Mouse (Mus musculus) retina, postnatal 1 day (tissue): ENCODE data around the gene Krt2.

ENCODE experiments used
- DNase-seq: peaks from one replicate; pipeline ENCODE4 v3.0.0-alpha.2; 2012

Gene Krt2

GRCm38 (mm10) chr15:101817875-101818274 lies at the start of gene Krt2:
Gene Krt2 (minus strand): TSS chr15:101818169.
- DNase-seq, result no peak

GRCm38 (mm10) chr15:101866754-101867153 lies 48.8 kb upstream of the Krt2 start:
- DNase-seq, result no peak

DNA sequence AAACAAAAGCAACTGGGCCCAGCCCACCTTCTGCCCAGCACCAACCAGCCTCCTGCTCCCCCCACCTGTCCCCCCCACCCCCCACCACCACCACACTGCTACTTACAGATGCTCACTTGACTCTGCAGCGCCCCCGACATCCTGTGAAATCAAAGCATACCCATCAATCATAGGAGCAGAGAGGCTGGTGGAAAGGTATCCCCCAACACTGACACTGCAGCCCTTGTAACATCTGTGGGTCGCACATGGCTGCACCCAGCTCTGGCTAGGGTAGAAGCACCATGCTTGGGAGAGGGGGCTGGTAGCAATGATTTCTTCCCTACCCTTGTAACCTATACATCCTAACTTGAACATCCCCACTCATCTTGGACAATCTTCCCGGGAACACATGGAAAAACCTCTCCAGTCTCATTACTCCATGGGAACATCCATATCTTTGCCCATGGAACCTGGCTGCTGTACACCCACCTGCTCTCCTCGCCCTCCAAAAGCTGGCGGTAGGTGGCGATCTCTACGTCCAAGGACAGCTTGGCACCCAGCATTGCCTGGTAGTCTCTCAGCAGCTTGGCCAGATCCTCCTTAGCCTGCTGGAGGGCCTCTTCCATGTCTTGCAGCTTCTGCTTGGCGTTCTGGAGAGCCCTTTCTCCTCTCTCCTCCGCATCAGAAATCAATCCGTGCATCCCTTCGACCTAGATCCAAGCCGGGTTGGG lies 42.6 kb upstream of the Krt2 start:
- DNase-seq, result peak; percentile 27

- peak; percentile 65 for DNase-seq
Measured at GRCm38 (mm10) chr15:101859735-101860170, 41.8 kb upstream of the Krt2 start.

- peak; percentile 50 for DNase-seq
Measured at GRCm38 (mm10) chr15:101858673-101859425, 40.9 kb upstream of the Krt2 start.

- DNase-seq, result peak; percentile 72
Measured at GRCm38 (mm10) chr15:101856696-101857095, 38.7 kb upstream of the Krt2 start.

- peak; percentile 29 for DNase-seq
Measured at GRCm38 (mm10) chr15:101855732-101856131, 37.8 kb upstream of the Krt2 start.

DNA sequence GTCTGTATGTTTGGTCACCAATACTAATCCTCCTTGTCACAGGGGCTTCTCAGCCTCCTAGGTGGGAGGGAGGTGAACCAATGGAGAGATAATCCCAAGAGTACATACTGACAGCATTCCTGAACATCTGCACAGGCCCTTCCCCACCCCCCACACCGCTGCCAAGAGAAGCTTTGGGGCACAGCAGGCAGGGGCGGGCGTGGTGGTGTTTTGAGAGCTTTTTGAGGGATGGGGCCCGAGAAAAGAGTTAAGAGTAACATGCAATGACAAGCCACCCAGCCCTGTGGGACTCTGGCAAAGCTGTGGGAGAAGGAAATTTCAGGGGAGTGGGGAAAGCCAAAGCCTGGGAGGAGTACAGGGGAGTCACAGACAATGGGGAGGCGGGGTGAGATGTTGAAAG lies 36.3 kb upstream of the Krt2 start:
- DNase-seq, result peak; percentile 9

- peak; percentile 79 for DNase-seq
Measured at GRCm38 (mm10) chr15:101852571-101852970, 34.6 kb upstream of the Krt2 start.

- no peak for DNase-seq
Measured at GRCm38 (mm10) chr15:101850694-101851093, 32.7 kb upstream of the Krt2 start, which contains the start of gene Krt1. Gene Krt1 (minus strand): TSS chr15:101850794.

DNA sequence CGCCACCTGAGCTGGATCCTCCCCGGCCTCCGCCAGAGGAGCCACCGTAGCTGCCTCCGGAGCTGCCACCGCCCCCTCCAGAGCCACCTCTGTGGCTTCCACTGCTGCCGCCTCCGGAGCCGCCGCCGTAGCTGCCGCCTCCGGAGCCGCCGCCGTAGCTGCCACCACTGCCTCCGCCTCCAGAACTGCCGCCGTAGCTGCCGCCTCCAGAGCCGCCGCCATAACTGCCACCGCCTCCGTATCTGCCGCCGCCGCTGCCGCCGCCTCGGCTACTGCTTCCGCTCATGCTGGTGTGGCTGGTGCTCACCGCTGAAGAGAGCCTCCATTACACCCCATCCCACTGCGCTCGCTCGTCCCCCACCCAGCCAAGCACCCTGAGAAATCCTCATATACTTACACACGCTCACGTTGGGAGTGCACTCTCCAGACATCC lies 28.0 kb upstream of the Krt2 start:
- DNase-seq, result peak; percentile 72

GRCm38 (mm10) chr15:101843192-101843591 lies 25.2 kb upstream of the Krt2 start:
- no peak for DNase-seq

GRCm38 (mm10) chr15:101834784-101835328 lies 16.9 kb upstream of the Krt2 start:
- no peak for DNase-seq

GRCm38 (mm10) chr15:101833131-101833530 lies 15.2 kb upstream of the Krt2 start:
- DNase-seq, result no peak

DNA sequence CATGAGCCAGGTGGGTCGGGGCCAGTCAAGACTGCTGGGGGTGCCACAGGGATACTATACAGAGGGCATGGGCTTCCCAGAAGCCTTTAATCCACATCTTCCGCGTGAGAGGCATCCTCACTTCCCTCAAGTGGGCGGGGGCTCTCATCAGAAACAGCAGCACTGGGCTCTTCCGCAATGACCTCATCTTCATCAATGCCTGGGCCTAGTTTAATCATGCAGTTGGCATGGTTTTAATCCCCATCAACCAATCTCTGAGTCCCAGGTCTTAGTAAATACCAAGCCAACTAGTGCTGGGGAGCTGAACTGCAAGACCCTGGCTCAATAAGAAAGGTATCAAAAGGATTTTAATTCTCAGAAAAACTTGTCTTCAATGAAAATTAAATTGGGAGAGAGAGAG lies 11.5 kb upstream of the Krt2 start:
- DNase-seq, result peak; percentile 62

- DNase-seq, result peak; percentile 71
Measured at GRCm38 (mm10) chr15:101821786-101822185, 3.8 kb upstream of the Krt2 start.

DNA sequence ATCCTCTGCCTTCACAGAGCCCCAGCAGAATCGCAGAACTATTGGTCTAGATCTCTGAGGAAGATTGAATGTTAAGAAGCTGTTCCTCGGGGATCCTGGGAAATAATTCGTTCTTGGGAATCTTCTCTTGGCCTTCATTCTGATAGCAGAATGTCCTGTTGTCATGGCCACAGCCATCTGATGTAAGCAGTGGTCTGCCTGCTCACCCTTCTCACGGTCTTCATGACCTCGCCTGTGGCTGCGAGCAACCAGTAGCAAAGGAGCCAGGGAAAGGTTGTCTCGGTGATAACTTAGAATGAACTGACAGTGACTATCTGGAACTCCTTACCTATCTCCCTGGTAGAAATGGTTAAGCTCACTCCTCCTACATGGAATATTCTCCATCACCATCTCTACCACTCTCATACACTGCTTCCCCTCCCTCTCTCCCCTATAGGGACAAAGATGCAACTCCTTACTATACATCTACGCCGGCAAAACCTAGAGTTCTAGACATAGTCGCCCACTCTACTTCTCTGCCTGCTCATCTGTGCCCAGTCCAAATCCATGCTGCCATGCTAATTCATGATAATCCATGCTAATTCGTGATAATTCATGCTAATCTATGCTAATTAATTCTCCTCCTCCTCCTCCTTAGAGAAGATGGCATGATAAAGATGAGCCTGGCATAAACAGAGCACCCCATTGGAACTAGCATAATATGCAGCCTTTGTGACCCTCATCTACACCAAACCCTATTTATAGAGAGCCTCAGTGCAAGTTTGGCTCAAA lies 14.7 kb downstream of the Krt2 start:
- peak; percentile 51 for DNase-seq

DNA sequence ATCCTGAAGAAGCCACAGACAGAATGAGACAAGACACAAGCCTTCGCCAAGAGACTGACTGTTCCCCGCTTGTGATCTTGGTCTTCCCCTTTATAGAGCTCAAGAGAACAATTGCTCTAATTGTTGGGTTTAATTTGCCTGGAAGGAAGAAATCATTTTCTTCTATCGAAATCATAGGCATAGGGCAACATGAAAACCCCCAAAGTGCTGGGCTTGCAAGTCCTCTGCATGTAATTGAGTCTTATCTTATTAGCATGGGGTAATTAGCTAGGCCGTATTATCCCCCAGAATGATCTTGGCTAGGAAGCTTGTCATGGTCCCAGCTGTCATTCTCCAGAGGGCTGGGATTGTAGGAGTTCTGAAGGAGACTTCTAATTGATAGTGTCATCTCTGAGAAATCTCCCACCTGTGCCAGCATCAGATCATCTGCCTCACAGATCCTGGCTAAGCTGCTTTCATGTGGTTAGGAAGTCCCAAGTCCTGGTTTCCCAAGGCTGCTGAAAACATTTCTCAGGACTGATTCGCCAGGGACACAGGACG lies 15.6 kb downstream of the Krt2 start, which contains the start of gene Krt73:
TSS of gene Krt73 (minus strand) at position 51 of the 540 bp plus-strand sequence.
- DNase-seq, result peak; percentile 92

- DNase-seq, result no peak
Measured at GRCm38 (mm10) chr15:101790867-101791266, 27.1 kb downstream of the Krt2 start.

DNA sequence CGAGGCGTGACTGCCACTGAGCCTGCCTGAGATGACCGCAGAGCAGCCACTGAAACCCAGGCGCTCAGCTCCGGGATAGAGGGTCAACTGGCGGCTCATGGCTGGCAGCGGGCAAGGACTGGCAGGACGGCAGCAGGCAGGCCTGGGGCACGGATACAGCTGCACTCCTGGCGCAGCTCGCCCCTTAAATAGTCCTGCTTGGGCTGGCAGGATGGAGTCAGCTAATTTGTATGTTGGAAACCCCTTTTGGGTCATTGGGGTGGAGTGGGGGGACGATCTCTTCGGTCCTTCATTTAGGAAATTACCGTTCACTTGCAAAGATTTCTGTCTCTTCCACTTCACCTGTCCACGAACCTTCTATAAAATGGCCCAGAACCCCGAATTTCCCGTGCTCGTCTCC lies 31.6 kb downstream of the Krt2 start, which contains the start of gene Krt72:
TSS of gene Krt72 (minus strand) at position 101 of the 400 bp plus-strand sequence.
- no peak for DNase-seq

GRCm38 (mm10) chr15:101773420-101773819 lies 44.5 kb downstream of the Krt2 start:
- no peak for DNase-seq

GRCm38 (mm10) chr15:101772711-101773081 lies 45.3 kb downstream of the Krt2 start:
- DNase-seq, result peak; percentile 91
